Mouse (Mus musculus): ENCODE data around the gene Psmc1.

Gene Psmc1

GRCm38 (mm10) chr12:100124913-100125798, 15.2 kb downstream of the Psmc1 start:
- no peak for DNase-seq (ENCODE audit: low spot score)

- DNase-seq (ENCODE audit: low spot score): no peak
Measured at GRCm38 (mm10) chr12:100126968-100127865, 17.3 kb downstream of the Psmc1 start.

- no peak for DNase-seq (ENCODE audit: low spot score)
Measured at GRCm38 (mm10) chr12:100127866-100128480, 18.0 kb downstream of the Psmc1 start.

- DNase-seq (ENCODE audit: low spot score): no peak
Measured at GRCm38 (mm10) chr12:100128522-100128921, 18.6 kb downstream of the Psmc1 start.

- DNase-seq (ENCODE audit: low spot score): no peak
Measured at GRCm38 (mm10) chr12:100128961-100129360, 19.0 kb downstream of the Psmc1 start.

GRCm38 (mm10) chr12:100131167-100131566, 21.2 kb downstream of the Psmc1 start:
- DNase-seq (ENCODE audit: low spot score): no peak

GRCm38 (mm10) chr12:100131655-100132054, 21.7 kb downstream of the Psmc1 start:
- DNase-seq (ENCODE audit: low spot score): peak; percentile 31

- no peak for DNase-seq (ENCODE audit: low spot score)
Measured at GRCm38 (mm10) chr12:100134395-100134936, 24.5 kb downstream of the Psmc1 start.

- DNase-seq (ENCODE audit: low spot score): no peak
Measured at GRCm38 (mm10) chr12:100135117-100135516, 25.2 kb downstream of the Psmc1 start.

GRCm38 (mm10) chr12:100142848-100143523, 33.0 kb downstream of the Psmc1 start:
- no peak for DNase-seq (ENCODE audit: low spot score)

GRCm38 (mm10) chr12:100143737-100144136, 33.8 kb downstream of the Psmc1 start:
- no peak for DNase-seq (ENCODE audit: low spot score)

- no peak for DNase-seq (ENCODE audit: low spot score)
Measured at GRCm38 (mm10) chr12:100144269-100144668, 34.3 kb downstream of the Psmc1 start.

GRCm38 (mm10) chr12:100152466-100152865, 42.5 kb downstream of the Psmc1 start:
- DNase-seq (ENCODE audit: low spot score): no peak

GRCm38 (mm10) chr12:100159261-100159975, 49.5 kb downstream of the Psmc1 start, which contains the start of gene Nrde2:
TSS of gene Nrde2 (minus strand) at chr12:100159653.
- DNase-seq (ENCODE audit: low spot score): peak; percentile 91

- DNase-seq (ENCODE audit: low spot score): no peak
Measured at GRCm38 (mm10) chr12:100164991-100165500, 55.1 kb downstream of the Psmc1 start.

GRCm38 (mm10) chr12:100166177-100166576, 56.2 kb downstream of the Psmc1 start:
- no peak for DNase-seq (ENCODE audit: low spot score)

- DNase-seq (ENCODE audit: low spot score): no peak
Measured at GRCm38 (mm10) chr12:100166939-100167338, 57.0 kb downstream of the Psmc1 start.

- DNase-seq (ENCODE audit: low spot score): no peak
Measured at GRCm38 (mm10) chr12:100167502-100167901, 57.5 kb downstream of the Psmc1 start.

- no peak for DNase-seq (ENCODE audit: low spot score)
Measured at GRCm38 (mm10) chr12:100167931-100168871, 58.2 kb downstream of the Psmc1 start.
